Mouse (Mus musculus): ENCODE data around the gene Nip7.
"Not testable (repeated sequence)": the region's sequence is repeated elsewhere in the genome, so short reads cannot be mapped to it uniquely, and the experiment has no call there.

The Nip7 gene

GRCm38 (mm10) chr8:107062613-107063012 is 5.9 kb downstream of the Nip7 start:
- in situ Hi-C loops (cut with MboI; ENCODE audit: unreplicated experiment in 2 of 2): no loop called here

GRCm38 (mm10) chr8:107065511-107066496 is 9.1 kb downstream of the Nip7 start, which contains the start of gene Tmed6:
Gene Tmed6, minus strand, starts transcription at chr8:107065644.
- in situ Hi-C loops (cut with MboI; ENCODE audit: unreplicated experiment in 2 of 2): no loop called here

- in situ Hi-C loops (cut with MboI; ENCODE audit: unreplicated experiment in 2 of 2): no loop called here
These were observed 17.0 kb downstream of the Nip7 start for GRCm38 (mm10) chr8:107073706-107074105.

DNA sequence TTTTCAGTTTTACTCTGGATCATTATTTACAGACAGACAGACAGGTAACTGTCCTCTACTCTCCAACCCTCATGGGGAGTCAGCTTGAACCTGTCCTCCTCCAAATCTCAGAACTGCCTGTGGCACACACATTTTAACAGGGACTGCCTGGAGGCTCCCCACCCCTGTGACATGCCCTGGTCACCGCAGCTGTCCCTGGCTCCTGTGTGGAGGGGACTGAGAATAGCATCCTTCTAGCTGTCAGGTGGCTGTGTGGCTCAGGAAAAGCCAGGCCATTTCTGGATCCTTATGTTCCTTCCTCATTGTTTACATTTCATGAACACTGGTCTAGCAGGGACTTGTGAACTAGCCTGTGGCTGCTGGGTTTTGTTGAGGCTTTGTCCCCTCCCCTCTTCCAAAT is 17.5 kb downstream of the Nip7 start:
- in situ Hi-C loops (cut with MboI; ENCODE audit: unreplicated experiment in 2 of 2): no loop called here

GRCm38 (mm10) chr8:107076239-107076888 is 19.7 kb downstream of the Nip7 start:
- in situ Hi-C loops (cut with MboI; ENCODE audit: unreplicated experiment in 2 of 2): no loop called here

- in situ Hi-C loops (cut with MboI; ENCODE audit: unreplicated experiment in 2 of 2): no loop called here
These were observed 28.7 kb downstream of the Nip7 start for GRCm38 (mm10) chr8:107085358-107085757.

DNA sequence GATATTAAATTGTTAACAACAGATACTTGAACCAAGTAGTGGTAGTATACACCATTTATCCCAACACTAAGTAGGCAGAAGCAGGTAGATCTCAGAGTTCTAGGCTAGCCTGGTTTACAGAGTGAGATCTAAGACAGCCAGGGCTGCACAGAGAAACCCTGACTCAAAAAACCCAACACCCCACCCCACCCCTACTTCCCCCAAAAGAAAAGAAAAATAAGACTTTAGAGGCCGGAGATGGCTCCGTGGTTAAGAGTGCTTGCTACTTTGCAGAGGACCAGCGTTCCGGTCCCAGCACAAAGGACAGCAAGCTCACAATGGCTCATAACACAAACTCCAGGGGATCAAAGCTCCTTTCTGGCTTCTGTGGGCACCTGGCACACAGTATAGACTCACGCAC is 29.3 kb downstream of the Nip7 start:
- in situ Hi-C loops (cut with MboI; ENCODE audit: unreplicated experiment in 2 of 2): no loop called here

DNA sequence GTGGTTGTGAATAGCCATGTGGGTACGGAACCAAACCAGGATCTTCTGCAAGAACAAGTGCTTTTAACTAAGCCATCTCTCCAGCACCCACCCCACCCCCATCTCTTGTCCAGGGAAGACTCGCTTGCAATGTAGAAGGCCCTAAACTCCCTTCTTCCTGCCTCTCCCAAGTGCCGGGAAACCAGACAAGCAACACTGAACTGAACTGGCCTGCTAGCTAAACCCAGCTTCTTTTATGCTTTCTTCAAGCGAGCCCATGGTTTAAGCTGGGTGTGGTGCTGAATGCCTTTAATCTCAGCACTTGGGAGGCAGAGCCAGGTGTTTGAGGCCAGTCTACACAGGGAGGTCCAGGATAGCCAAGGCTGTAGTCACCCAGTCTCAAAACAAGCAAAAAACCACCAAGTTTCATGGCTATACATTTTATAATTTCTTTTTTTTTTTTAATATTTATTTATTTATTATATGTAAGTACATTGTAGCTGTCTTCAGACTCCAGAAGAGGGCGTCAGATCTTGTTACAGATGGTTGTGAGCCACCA is 31.9 kb downstream of the Nip7 start:
- in situ Hi-C loops (cut with MboI; ENCODE audit: unreplicated experiment in 2 of 2): no loop called here

DNA sequence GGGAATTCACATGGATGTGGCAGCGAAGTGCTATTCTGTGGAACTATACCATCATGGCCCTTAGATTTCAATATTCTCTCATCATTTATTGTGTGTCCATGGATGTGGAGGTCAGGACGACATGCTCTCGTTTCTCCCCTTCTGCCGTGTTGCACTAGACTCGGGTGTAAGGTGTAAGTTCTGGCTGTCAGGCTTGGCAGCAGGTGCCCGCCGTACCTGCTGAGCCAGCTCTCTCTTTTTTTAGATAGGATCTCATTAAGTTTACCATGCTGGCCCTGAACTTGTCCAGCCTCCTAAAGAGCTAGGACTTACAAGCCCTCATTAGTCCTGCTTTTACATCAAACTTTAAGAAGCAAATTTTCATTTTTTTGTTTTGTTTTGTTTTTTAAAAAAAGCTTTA is 33.9 kb downstream of the Nip7 start:
- in situ Hi-C loops (cut with MboI; ENCODE audit: unreplicated experiment in 2 of 2): no loop called here

- in situ Hi-C loops (cut with MboI; ENCODE audit: unreplicated experiment in 2 of 2): no loop called here
These were observed 39.2 kb downstream of the Nip7 start for GRCm38 (mm10) chr8:107095717-107096365.

- in situ Hi-C loops (cut with MboI; ENCODE audit: unreplicated experiment in 2 of 2): no loop called here
These were observed 39.8 kb downstream of the Nip7 start, which contains the start of gene Terf2 for GRCm38 (mm10) chr8:107096366-107097036. Gene Terf2, minus strand, starts transcription at chr8:107096547.

- in situ Hi-C loops (cut with MboI; ENCODE audit: unreplicated experiment in 2 of 2): loop anchor here in 1 of 2 experiments (5.0 kb wide), 1 partner anchor 477 kb away; no protein-coding TSS in a partner anchor
These were observed 44.0 kb downstream of the Nip7 start for GRCm38 (mm10) chr8:107100635-107101034.

DNA sequence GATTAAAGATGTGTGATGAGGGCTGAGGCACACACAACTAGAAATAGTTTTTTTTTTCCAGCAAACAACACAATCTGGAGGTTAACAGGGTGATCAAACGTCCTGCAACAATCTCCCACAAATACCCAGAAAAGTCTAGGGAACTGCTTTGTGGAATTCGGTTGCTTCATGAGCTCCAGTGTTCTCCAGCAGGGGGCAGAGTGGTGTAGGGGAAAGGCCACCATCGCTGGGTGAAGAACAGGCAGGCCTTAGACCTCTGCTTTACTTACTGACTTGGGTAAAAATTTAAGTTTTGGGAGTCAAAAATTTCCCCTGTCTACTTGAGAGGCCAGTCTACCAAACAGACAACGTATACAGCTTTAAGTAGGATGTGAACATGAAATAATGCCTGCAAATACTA is 47.9 kb downstream of the Nip7 start:
- in situ Hi-C loops (cut with MboI; ENCODE audit: unreplicated experiment in 2 of 2): loop anchor here in 1 of 2 experiments (5.0 kb wide), 1 partner anchor 473 kb away; no protein-coding TSS in a partner anchor

- in situ Hi-C loops (cut with MboI; ENCODE audit: unreplicated experiment in 2 of 2): not testable (repeated sequence)
These were observed 51.4 kb downstream of the Nip7 start for GRCm38 (mm10) chr8:107108089-107108488.

- in situ Hi-C loops (cut with MboI; ENCODE audit: unreplicated experiment in 2 of 2): no loop called here
These were observed 52.5 kb downstream of the Nip7 start for GRCm38 (mm10) chr8:107108978-107109720.

GRCm38 (mm10) chr8:107109816-107110435 is 53.2 kb downstream of the Nip7 start:
- in situ Hi-C loops (cut with MboI; ENCODE audit: unreplicated experiment in 2 of 2): loop anchor here in 1 of 2 experiments (5.0 kb wide), 1 partner anchor 212 kb away; no protein-coding TSS in a partner anchor
